Mouse (Mus musculus): ENCODE data around the gene Ccr1. TPM values are rescaled to one million over a fixed set of nuclear protein-coding genes. Genes with fewer than 3 reads are reported as not detected.

Gene Ccr1
- total RNA-seq (2021) = under 1 TPM in 1 of 2 experiments, not detected in 1; 0.38 TPM
- long read RNA-seq, experiment 1 = 0 reads
- long read RNA-seq, experiment 2, partial matches to known transcripts = 0 of 1 reads
- long read RNA-seq, experiment 2, other reads (novel, unspliced or antisense) = 0 of 1 reads

DNA sequence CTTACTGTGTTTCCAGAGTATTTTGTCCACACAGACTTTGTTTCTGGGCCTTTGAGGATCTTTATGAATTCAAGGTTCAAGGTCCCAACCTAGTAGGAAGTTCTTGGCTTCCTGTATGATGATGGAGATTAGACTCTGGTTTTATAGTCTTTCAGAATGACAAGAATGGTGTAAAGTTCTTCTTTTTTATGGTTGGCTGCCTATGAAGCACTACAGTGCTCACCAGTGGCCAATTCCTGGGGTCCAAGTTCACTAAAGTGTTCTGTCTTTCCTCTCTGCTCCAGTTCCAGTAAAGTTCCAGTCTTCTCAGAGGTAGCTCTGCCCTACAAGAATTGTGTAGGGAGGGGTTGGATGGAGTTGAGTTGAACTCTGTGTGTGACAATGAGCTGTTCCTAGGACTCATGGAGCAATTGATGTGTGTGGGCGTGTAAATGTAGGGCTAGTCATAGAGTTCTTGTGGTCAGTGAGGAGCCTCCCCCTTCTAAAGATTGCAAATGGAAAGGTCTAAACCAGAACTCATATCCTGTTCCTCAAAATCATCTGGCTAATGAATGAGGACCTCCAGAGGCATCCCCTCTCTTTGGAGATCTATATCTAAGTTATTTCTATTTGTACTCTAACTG is at the start of gene Ccr1:
Gene Ccr1 (minus strand): TSS at position 403 of the 623 bp plus-strand sequence.
- H3K4me3 ChIP-seq = no peak within 1 kb of the TSS
- no peak for DNase-seq (ENCODE audit: extremely low spot score in 1 of 2, low spot score in 2 of 2)
- TF ChIP-seq CTCF (IDR thresholded peaks at IDR 0.05) = no peak
- intact Hi-C loops (cut with DNase I) = no loop called here
- H3K27ac ChIP-seq = no peak within 1 kb of the TSS

DNA sequence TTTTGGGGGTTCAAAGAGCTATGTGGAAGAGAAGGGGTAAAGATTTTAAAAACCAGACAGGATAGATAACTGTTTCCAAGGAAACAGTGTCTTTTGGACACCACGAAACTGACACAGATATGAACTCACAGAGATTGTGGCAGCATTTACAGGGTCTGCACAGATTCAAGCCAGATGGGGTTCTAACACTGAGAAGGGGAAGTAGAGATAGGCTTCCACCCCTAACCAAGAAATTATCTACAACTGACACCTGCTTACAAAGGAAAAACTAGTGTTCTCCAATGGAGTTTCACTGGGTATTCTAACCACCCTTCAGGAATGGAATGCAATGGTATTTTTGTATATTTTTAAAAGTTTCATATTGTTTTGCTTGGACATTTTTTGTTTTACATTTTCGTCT is 47.6 kb upstream of the Ccr1 start:
- DNase-seq (ENCODE audit: extremely low spot score in 1 of 2, low spot score in 2 of 2) = no peak
- intact Hi-C loops (cut with DNase I) = no loop called here
- Histone ChIP-seq H3K27ac (no peak overlapping the region), H3K4me3 (no peak overlapping the region)
- TF ChIP-seq CTCF (IDR thresholded peaks at IDR 0.05) = no peak

DNA sequence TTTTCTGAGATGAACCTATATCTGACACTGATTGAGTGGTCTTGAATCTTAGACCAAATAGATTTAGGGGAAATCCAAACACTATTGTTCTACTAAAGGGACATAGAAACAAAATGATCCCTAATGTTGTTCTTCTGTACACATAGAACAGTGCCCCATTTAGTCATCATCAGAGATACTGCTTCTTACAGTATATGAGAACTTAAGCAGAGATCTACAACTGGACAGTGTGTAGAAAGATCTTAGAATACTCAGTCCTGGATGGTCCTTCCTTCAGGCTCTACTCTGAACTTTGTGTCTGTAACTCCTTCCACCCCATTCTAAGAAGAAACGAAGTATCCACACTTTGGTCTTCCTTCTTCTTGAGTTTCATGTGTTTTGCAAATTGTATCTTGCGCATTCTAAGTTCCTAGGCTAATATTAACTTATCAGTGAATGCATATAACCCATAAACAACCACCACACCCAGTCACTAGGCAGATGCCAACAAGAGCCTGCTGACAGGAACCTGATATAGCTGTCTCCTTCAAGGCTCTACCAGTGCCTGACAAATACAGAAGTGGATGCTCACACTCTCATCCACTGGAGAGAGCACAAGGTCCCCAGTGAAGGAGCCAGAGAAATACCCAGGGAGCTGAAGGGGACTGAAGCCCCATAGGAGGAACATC is 46.6 kb upstream of the Ccr1 start:
- Histone ChIP-seq H3K4me3 (no peak overlapping the region), H3K27ac (no peak overlapping the region)
- no peak for TF ChIP-seq CTCF (IDR thresholded peaks at IDR 0.05)
- DNase-seq (ENCODE audit: extremely low spot score in 1 of 2, low spot score in 2 of 2) = no peak
- intact Hi-C loops (cut with DNase I) = no loop called here

DNA sequence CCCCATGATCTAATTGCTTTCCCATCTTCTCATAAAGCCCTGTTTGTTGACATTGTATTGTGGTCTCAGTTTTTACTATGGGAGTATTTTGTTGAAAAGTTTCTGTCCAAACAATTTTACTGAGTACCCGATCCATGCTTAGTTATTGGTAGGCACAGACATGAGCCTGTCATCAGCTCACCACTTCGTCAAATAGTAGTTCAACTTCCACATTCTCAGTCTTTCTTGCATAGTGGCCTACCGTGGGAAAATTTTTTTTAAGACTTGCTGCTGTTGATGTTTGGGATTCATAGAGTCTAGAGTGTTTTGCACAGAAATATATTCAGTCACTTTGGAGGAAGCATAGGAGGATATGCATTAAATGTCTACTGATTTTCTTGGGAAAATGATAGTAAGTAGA is 44.8 kb upstream of the Ccr1 start:
- no peak for TF ChIP-seq CTCF (IDR thresholded peaks at IDR 0.05)
- Histone ChIP-seq H3K27ac (no peak overlapping the region), H3K4me3 (no peak overlapping the region)
- intact Hi-C loops (cut with DNase I) = no loop called here
- DNase-seq (ENCODE audit: extremely low spot score in 1 of 2, low spot score in 2 of 2) = no peak

DNA sequence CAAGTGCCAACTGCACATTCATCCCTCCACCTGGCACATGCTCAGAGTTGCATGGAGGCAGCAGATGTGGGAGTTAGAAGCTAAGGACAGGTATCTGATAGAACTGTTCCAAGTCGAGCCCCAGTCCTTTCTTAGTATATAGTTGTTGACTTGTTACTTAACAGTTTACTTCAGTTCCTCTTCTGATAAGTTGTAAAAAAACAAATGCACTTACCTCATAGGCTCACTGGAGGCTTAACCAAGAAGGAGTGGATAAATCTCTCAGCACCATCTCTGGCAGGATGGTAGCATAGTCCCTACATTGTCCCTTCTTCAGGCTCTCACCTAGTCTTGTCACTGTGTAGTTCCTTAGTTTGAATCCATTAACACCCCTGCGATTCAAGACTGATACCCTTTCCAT is 44.2 kb upstream of the Ccr1 start:
- no peak for TF ChIP-seq CTCF (IDR thresholded peaks at IDR 0.05)
- Histone ChIP-seq H3K4me3 (no peak overlapping the region), H3K27ac (no peak overlapping the region)
- intact Hi-C loops (cut with DNase I) = no loop called here
- no peak for DNase-seq (ENCODE audit: extremely low spot score in 1 of 2, low spot score in 2 of 2)

DNA sequence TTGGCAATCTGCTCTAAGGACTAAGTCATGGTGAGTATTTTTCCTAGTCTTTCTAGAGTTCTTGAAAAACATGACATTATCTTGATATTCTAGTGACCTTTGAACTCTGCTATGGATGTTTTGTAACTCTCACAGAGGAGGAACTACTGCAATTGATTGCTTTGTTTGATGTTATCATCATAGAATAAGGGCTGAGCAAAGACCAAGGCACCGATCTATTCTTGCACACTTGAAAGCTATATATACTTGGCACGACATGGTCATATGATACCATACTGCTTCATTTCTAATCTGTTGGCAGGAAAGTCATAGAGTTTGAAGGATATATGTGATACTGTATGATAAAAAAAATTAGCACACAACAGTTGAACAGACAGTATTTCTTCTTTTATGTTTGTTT is 31.3 kb upstream of the Ccr1 start:
- H3K27ac ChIP-seq = no peak overlapping the region
- intact Hi-C loops (cut with DNase I) = no loop called here
- TF ChIP-seq CTCF (IDR thresholded peaks at IDR 0.05) = no peak
- no peak overlapping the region for H3K4me3 ChIP-seq
- no peak for DNase-seq (ENCODE audit: extremely low spot score in 1 of 2, low spot score in 2 of 2)

DNA sequence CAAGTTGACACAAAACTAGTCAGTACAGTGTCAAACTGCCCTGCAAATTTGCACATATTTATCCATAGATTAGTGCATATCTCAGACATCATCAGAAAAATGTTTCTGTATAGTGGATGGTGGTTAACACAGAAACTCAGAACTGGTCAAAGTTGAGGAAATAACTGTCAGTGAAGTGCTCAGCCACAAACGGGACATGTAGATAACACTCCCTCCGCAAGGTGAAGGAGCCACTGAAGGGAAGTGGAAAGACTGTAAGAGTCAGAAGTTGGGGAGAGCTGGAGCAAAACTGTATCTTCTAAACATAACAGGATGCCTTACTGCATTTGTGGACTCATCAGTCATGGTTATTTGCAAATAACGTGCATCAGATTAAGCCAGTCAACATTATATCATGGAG is 29.2 kb upstream of the Ccr1 start:
- Histone ChIP-seq H3K4me3 (no peak overlapping the region), H3K27ac (no peak overlapping the region)
- no peak for DNase-seq (ENCODE audit: extremely low spot score in 1 of 2, low spot score in 2 of 2)
- intact Hi-C loops (cut with DNase I) = no loop called here
- no peak for TF ChIP-seq CTCF (IDR thresholded peaks at IDR 0.05)

DNA sequence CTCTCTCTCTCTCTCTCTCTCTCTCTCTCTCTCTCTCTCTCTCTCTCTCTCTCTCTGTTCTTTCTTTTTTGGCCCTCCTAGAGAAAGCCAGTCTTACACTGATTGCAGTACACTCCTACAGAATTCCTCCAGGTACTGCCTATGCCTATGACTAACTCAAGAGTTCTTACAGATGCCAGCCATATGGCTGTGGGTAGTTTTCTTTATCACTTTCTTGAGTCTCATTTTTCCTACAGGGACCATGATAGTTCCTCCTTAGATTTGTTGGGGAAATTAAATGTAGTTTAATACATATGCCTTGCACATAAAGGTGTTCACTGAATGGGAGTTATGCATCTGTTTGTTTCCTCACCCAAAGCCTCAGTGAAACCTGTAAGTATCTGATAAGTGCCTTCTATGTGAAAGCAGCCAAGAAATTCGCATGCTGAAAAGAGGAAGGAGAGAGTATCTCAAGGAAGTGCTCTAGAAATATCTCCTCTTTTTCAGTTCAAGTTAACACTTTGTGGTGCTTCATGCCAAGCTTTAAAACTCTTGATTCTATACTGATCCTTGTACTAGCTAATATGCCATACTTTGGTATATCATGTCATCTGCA is 22.9 kb upstream of the Ccr1 start:
- no peak for DNase-seq (ENCODE audit: extremely low spot score in 1 of 2, low spot score in 2 of 2)
- intact Hi-C loops (cut with DNase I) = no loop called here
- Histone ChIP-seq H3K4me3 (no peak overlapping the region), H3K27ac (peak overlapping the region; percentile 64)
- no peak for TF ChIP-seq CTCF (IDR thresholded peaks at IDR 0.05)

DNA sequence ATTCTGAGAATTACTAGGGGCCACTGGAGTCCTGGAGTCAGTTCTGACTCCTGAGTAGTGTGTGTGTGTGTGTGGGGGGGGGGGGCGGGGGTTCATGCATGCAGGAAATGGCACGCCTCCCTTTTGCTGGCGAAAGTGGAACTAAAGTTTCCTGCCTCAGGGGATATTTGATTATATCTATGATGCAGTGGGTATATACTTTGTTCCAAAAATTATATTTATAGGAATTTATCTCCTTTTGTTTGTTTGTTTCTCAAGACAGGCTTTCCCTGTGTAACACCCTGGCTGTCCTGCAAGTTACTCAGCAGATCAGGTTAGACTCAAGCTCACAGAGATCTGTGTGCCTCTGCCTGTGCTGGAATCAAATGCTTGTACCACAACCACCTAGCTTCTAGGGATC is 21.2 kb upstream of the Ccr1 start:
- Histone ChIP-seq H3K27ac (peak overlapping the region; percentile 19; the same call in 1 of the 2 replicates), H3K4me3 (no peak overlapping the region)
- DNase-seq (ENCODE audit: extremely low spot score in 1 of 2, low spot score in 2 of 2) = no peak
- TF ChIP-seq CTCF (IDR thresholded peaks at IDR 0.05) = no peak
- intact Hi-C loops (cut with DNase I) = no loop called here

DNA sequence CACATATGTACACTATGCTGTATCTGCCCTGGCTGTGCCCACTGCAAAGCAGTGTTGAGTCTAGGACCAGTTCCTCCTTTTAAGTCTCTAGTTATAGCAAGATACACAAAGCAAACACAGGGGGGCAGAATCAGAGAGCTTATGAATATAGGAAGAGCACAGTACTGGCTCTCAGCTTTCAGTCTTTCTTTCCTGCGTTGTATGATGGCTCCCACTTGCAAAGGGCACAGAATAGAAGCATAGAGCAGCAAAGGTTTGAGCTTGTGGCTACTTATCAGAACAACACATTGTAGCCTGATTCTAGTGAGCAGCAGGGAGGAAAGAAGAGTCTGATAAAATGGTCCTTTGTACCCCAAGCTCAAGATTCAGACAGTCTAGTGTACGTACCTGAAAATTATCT is 17.7 kb upstream of the Ccr1 start:
- DNase-seq (ENCODE audit: extremely low spot score in 1 of 2, low spot score in 2 of 2) = peak in 1 of 2 experiments; percentile 8
- TF ChIP-seq CTCF (IDR thresholded peaks at IDR 0.05) = peak; percentile 41
- Histone ChIP-seq H3K27ac (no peak overlapping the region), H3K4me3 (no peak overlapping the region)
- intact Hi-C loops (cut with DNase I) = loop anchor here (1.0 kb wide), 1 partner anchor 141 kb away; no protein-coding TSS in a partner anchor

DNA sequence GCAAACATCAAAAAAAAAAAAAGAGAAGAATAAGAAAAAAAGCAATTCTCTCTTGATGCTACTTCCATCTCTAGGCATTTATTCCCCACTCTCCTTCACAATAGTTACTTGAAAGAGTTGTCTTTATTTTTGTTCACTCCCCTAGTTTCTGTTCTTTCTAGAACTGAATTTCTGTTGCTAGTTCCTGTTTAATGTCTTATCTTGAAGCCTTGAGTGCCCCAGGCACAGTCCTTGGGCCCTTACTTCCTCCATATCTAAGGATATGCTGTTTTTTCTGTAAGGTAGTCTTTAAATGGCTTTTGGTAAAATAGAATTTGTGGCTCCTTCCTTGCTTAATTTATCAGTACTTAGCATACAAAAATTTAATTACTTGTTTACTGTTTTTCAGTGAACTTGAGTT is 16.5 kb upstream of the Ccr1 start:
- intact Hi-C loops (cut with DNase I) = no loop called here
- no peak for DNase-seq (ENCODE audit: extremely low spot score in 1 of 2, low spot score in 2 of 2)

DNA sequence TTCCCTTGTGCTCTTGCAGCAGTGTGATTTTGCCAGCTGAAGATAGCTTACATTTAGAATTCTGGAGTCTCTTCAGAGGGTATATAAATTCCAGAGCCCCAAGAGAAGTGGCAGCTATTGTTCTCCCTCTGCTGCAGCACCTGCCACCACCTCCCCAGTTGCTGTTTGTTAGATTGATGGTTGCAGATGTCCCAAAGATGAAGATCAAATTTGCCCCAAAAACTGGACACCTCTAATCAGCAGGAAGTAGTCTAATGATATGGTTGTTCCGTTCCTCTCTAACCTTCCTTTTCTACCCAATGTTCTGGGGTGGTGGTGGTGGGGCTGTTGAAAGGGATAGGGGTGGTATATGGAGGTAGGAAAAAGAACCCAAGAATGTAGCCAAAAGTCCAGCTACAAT is 14.2 kb upstream of the Ccr1 start:
- intact Hi-C loops (cut with DNase I) = no loop called here
- TF ChIP-seq CTCF (IDR thresholded peaks at IDR 0.05) = no peak
- Histone ChIP-seq H3K27ac (no peak overlapping the region), H3K4me3 (no peak overlapping the region)
- DNase-seq (ENCODE audit: extremely low spot score in 1 of 2, low spot score in 2 of 2) = no peak

More for the DNA sequence above, 16.5 kb upstream of the Ccr1 start:
- TF ChIP-seq CTCF (IDR thresholded peaks at IDR 0.05) = no peak
- Histone ChIP-seq H3K27ac (no peak overlapping the region), H3K4me3 (no peak overlapping the region)

Data from left cerebral cortex, adult 2 months (tissue).